Mouse (Mus musculus): ENCODE data around the gene Ets1. TPM values are rescaled to one million over a fixed set of nuclear protein-coding genes. Genes with fewer than 3 reads are reported as not detected.

The Ets1 gene
- polyA plus RNA-seq, 2 experiments from 2014 or later, result 724 to 833 TPM

DNA sequence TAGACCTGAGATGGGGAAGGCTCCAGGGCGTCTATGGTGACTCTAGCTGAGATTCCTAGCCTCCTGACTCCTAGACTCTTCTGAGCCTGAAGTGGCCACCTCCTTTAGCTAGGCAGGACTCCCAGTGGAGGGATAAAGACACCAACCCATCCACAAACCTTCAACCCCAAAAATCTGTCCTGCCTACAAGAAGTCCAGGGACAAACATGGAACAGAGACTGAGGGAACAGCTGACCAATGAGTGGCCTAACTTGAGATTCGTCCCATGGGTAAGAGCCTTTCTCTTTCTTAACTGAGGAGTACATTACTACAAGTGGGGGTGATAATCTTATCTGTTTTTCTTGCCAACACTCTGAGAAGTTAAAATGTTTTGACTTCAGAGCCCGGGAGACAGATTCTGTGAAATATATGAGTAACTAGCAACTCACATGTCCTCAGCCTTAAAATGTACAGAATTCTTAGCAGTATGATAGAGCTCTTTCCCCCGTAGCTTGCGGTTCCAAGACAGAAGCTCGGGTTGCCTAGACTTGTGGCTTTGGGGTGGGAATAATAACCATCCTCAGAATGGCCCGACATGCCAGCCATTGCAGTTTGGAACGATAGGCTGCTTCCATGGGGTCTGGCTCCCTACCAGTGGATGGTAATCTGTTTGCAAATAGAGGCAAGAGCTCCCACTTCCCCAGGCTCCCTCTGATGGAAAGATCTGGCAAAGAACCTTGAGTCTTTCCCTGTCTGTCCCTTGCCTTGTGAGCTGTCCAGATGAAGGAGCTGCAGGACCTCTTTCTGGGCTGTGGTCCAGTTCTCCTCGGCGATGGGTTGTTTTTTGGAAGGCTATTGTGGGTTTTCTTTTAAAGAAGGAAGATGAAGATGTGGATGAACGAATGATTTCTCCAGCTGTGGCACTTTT, 30.8 kb downstream of the Ets1 start:
- ATAC-seq, result no peak

DNA sequence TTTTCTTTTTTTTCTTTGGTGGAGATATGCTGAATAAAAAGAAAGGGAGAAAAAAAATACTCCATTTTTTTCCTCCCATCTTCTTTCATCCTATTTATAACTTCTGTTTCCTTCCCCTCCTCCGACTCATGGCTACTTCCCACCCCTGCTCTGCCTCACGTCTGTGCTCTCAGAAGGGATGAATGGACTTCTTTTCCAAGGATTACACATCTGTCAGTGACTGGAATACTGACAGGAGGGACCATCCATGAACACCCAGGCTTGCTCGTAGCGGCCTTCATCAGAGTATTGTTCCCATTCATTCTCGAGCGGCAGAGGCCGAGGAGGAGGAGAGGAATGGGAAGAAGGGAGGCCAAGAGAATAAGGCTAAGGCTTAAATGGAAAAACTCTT, 31.5 kb downstream of the Ets1 start:
- no peak for ATAC-seq

DNA sequence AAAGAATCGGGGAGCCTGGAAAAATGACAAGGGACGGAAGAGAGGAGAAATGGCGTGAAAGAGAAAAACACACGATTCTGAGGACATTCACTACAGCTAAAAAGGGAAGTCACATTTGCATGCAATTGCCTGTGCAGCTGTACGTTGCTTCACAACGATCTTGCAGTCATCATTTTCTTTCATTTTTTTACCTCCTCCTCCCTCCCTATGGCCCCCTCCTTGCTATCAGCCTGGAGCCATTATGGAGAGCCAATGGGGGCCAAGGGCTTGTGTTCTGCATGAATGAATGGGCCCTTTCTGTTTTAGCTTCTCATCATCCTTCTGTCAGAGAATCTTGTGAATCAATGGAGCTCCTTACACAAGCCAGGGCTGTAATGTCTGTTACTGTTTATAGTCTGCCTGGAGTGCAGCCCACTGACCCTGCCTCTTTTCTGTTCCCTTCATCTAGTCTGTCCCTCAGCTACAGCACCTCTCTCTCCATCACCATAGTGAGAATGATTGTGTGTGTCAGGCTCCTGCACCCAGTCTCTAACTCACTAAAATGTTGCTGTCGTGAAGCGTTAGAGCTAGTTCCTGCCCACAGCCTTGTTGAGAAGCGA, 32.2 kb downstream of the Ets1 start:
- no peak for ATAC-seq

DNA sequence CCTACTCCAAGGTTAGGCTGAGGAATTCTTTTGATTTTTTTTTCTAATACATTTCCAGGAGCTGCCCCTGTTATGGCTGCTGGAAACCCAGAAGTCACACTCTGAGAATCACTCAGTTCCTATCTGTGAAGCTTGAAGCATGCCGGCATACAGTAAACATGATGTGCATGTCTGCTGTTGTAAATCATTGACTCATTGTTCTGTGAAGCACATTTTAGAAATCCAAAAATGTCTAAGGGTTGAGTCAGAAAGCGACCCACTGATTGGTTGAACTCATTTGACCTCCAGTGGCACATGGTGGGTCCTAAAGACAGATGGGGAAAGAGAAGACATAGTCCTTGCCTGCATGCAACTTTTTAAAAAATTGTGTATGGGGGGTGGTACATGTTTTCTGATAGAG, 33.4 kb downstream of the Ets1 start:
- no peak for ATAC-seq

DNA sequence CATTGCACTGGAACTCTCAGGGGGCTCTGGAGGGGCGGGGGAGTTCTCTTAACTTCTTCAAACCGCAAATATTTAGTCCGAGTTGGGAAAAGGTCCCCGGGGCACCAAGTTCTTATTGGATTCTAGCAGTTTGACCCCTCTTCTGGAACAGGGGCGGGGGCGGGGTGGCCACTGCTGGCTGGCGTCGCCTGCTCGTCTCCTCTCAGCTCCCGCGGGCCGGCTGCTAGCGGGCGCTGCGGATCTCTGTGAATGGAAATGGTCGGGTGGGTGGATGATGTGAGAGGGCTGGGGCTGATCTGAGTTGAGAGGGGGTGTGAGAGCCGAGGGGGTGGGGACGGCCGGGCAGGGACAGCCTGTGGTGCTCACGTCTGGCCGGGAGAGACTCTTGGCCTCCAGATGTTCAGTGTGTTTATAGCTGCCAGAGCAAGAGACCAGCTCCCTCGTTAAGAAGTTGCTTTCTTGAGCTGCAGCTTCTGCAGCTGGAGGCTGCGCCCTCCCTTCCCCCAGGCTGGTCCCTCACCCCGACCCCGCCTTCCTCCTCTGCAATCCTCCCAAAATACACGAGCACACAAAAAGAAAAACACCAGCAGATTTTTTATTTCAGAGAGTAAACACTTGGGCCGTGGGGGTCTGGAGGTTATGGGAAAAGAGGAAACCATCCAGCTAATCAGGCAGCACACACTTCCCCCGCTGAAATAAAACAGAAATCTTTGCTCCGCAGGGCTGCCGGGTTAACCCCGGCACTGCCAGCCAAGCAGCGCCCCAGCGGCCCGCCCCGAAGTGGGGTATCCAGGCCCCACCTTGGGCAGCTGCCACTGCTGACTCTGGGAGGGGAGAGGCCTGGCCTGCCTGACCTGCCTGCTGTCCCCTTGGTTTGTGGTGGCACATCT, 36.2 kb downstream of the Ets1 start:
- ATAC-seq, result peak; percentile 52

DNA sequence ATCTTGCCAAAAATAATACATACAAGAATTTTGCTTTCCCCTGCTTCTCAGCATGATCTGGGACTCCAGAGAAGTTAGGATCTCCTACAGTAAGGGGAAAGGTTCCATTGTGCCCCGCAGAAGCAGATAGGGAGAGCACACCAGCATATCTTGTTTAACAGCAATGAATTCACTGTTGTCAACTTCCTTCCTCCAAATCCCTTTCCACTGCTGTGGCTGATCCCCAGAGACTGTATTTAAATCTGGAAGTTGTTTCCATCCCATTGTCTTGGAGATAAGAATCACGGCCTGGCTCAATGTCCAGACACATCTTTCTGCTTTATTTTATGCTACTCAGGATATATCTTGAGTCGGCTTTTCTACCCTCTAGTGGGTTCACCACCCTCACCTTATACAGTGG, 37.9 kb downstream of the Ets1 start:
- no peak for ATAC-seq

DNA sequence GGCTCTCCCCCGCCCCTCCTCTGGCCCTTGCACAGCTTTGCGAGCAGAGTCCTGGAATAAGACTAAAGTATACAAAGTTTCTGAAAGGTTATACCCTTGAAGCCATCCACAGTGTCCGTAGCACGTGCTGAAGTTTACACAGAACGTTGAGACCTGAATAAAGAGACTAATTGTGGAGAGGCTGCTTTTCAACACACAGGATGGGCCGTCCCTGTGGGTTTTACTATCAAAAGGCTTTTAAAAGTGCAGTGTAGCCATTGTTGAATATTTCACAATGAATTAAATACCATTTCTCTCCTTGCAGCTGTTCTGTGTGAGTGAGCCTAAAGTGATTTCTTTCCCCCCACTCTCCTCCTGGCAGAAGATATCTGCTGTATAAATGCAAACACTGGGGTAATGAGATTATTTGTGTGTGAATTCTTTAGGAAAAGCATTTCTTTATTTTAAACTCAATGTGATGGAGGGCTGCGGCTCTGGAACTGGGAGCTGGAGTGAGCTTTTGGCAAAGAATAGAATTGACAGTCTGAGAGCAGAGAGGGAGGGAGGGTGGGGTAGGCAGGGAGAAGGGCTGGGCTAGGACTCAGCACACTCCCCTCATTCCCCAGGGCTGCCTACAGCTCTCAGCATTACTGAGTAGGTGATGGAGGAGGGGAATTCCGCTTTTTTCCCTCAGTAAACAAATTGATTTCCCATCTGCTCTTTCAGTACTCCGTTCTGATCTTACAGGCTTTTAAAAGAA, 39.8 kb downstream of the Ets1 start:
- no peak for ATAC-seq

DNA sequence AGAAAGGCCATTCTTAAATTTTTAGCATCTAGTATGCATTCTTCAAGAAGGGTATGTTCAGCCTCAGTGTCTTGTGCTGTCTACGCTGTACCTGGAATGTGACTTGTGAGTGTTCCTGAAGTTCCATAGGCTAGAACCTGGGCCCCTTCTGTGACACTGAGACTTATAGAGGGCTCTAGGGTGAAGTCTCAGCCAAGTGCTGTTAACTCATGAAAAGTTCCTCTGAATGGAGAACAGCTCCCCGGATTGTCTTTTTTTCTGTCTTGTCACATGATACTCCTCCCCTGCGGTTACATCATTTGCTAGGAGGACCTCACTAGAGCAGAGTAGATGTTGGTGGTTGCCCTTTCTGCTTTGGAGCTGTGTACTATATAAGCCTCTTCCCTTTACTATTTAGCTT, 40.5 kb downstream of the Ets1 start:
- ATAC-seq, result peak; percentile 21

DNA sequence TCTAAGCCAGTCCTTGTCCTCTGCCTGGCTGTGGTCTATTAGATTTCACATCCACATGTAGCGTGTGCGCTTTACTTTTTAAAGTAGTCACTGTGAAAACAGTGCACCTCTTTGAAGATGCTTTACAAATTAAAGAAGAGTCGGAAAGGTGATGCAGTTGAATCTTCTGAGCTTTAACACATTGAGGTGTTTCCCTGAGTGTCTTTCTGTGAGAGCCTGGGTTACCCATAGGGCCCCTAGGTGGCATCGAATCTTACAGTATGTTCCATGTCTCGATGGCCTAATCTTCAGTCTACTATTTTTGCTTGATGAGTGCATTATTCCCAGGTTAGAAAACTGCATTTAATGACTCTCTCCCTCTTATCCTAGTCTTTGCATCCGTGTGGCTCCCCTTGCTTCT, 41.6 kb downstream of the Ets1 start:
- peak; percentile 19 for ATAC-seq

DNA sequence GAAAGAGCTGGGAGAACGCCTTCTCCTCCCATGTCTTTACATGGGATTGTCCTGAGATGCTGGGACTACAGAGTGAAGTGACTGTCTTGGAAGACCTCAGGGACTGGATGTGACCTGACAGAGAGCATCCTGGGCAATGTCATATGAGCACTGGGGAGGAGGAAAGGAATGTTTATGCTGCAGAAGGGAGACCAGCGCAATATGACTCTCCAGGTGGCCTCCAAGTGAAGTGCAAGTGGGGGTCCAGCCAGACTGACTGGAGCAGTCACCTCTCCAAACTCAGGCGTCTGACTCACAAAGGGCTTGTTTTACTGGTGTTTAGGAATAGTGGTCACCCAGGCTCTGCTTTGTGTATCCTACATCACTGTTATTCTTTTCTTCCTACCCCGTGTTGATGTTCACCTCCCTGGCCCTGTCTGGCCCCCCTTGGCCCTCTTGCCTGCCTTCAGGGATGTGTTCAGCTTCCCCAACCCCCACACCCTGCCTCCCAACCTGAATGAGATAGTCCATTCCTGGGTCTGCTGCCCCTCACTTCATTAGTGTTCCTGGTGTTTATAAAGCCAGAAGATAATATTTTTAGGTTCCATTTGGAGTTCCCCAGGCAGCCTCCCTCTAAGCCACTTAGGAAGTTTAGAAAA, 42.2 kb downstream of the Ets1 start:
- ATAC-seq, result no peak

DNA sequence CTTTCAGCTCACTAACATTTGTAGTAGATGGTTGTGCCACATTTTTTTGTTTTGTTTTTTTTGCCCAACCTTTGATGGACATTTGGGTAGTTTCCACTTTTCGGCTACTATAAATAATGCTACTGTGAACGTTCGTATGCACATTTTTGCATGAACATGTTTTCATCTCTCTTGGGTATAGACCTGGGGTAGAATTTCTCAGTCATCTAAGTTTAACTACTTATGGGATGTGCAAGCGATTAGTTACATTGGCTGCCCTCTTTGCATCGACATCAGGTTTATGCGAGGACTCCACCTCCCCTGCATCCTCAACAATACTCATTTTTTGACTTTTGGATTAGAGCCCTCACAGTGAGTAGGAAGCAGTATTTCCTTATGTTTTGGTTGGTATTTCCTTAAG, 43.5 kb downstream of the Ets1 start:
- no peak for ATAC-seq

DNA sequence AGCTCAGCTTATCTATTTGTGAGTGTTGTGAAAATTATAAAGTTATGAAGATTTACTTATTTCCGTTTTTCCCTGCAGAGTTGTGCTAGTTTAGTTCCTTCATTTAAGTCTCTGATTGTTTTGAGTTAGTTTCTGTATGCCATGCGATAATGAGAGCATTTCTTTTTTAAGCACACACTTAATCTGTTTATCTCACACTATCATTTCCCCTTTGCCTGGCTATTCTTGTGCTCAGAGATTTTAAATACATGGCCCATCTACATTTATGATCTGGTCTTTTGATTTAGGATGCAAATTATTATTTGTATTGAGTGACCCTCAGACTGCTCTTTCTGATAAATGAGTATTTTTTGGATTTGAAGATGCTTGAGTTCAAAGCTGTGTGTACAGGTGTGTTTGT, 44.2 kb downstream of the Ets1 start:
- no peak for ATAC-seq

DNA sequence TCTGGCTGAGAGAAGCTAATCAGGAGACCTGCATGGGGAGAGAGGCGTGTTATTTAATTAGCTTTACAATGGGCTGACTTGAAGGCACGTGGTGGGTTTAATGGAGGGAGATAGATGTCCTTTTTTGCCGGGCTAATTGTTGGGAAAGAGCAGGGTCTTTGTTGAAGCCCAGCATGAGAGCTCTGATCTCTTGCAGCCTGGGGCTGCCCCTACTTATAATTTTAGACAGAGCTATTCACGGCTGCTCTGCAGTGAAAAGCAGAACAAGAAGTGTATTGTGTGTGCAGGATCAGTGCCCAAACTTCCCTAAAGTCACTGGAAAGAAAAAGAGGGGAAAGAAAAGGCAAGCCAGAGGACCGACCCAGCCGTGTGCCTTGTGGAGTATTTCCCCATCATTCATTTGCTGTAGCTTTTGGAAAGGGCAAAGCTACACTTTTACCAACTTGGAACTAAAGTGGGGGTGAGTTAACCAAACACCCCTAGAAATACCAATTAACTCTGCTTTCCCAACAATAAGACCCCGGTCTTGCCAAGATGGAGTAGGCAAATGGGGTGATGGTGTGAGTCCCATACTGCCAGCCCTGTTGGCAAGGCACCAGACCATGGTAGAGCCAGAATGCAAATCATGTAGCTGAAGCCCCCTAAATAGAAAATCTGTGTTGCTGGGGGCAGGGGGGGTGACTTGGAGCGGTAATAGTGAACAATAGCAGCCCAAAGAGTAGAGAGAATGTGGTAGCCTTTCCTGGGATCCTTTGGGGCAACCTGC, 50.0 kb downstream of the Ets1 start:
- no peak for ATAC-seq

DNA sequence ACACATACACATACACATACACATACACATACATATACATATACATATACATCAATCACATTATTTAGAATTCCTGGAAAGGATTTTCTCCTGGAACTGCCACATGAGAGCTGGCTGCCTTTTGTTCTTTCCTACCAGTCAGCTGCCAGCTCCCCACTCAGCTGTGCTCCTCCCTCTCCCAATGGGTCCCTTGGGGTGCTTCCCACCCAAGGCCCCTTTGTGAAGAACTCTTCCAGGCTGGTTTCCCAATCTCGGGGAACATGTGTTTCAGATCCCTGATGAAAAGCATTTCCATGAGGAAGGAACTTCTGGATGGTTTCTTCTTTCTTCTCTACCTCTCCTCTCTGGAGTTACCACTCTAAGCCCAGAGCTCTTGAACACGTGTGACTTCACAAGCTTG, 52.3 kb downstream of the Ets1 start:
- ATAC-seq, result no peak

DNA sequence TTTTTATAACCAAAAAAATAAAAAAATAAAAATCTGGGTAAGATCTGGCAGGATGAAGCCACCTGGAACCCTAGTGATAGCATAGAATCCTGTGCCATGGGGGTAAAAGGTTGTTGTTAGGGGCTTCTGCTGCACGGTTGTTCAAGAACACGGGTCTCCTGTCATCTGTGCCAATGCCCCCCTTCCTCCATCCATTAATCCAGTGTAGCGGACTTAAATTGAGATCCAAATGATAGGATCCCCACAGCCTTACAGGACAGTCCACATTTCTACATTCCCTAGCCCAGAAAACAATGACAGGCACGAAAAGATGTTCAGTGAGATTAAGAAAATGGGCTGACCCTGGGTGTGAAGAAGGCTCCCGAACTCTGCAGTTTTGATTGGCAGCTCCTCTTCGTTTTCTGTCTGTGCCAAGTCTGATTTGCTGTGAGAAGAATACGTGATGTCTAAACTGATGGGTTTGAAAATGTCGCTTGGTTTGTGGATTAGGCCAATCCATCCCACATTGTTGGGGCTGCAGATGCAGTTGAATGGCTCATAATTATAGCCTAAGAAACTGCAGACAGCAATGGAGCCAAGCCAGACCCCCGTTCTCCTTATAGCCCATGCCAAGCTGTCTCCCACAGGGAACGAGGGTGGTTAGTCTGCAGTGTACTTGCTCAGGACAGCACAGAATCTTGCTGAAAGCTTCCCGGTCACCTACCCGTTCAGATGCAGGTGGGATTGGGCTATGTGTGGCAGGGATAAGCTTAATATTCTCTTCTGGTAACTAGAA, 55.3 kb downstream of the Ets1 start:
- ATAC-seq, result no peak

DNA sequence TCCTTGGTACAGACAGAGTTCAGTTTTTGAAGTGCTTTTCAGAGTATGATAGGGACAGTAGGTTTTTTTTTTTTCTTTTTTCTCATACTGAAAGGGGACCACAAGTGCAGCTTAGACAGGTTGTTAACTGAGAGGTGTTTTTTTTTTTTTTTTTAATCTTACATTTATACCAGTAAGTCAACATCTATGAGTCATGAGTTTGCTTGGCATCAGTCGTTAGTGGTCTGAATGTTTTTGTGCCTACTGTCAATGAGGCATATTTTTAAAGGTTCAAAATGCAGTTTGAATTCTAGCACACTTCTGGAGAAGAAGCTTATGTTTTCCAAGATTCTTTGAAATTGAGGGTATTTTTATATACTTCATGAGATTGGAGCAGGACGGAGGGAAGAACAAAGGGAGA, 56.9 kb downstream of the Ets1 start:
- peak; percentile 8 for ATAC-seq

DNA sequence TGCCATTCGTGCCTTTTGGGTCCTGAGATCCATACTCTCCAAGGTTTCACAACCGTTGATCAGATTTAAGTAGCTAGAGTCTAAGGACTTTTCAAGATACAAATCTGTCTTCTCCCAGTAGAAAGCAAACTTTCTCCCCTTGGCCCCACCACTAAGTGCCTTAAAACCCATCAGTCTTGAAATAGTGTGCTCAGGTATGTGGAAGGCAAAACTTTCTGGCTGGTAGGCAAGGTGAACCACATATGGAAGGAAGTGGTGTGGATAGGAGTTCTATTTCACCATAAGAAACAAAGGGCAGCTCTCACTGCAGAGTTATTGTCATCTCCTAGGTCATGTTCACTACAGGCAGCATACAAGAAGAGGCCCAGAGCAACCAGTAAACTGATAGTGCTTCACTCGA, 57.4 kb downstream of the Ets1 start:
- no peak for ATAC-seq

DNA sequence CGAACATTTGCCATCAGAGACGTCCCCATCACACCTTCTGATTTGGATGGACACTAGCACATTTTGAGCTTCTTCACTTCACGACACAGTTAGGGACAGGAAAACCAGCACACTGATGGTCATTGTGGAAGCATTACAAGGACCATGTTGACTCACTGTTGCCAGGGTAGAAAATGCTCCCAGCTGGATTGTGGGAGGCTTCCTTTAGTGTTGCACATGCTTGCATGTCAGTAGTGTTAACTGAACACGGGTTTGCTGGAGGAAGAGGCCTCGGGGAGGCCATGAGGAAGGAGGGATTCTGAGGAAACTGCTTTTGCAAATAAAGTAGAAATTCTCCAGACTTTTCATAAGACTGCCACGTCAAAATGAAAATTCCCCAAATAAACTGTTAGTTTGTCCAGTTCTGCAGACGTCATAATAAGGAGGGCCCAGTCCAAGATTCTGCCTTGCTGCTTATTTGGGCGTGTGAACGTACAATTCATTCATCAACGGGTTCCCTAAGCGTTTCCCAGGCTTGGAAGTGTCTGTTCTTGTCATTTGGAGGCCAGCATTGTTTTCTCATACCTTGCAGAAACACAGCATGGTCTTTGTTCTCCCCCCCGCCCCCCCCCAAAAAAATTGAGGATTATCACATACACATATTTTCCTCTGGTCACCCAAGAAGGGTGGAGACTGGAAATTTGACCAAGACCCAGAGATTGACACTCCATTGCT, 58.2 kb downstream of the Ets1 start:
- no peak for ATAC-seq

DNA sequence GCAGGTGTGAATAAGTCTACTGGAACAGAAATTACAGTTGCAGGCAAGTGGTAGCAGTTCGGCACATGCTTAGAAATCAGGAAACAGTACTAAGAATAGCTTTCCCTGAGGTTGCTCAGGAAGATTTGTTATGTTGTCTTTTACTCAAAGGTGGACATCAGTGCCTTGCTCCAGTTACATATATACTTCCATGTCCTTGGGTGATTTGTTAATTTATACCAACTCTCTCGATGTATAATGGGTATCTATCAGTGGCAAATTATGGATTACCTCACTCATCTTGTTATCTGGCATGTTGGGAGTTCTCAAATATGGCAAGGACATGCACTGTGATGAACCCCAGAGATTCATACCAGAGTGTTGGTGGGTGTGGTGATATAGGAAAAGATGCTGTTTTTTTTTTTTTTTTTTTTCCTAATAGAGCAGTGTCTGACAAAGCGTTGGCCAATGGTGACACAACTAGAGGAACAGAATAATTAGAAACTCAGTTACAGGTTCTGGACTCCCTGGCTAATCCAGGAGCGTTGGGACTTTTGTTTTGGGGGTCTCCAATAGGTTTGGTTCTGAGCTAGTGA, 59.0 kb downstream of the Ets1 start:
- ATAC-seq, result no peak
